Mouse (Mus musculus) liver, postnatal 0 days (tissue): ENCODE data around the gene Rps11. TPM values are rescaled to one million over a fixed set of nuclear protein-coding genes. Genes with fewer than 3 reads are reported as not detected.
A peak's percentile ranks its signal among the peaks of the same experiment; 100 is the strongest.
"Not testable (repeated sequence)": the region's sequence is repeated elsewhere in the genome, so short reads cannot be mapped to it uniquely, and the experiment has no call there.

Source experiments
- ATAC-seq: fragments of 200-750 bp; cut with Nextera tagmentation; 2 replicates; pipeline ENCODE4 v1.8.0; 2017; ENCODE audit warnings: mild to moderate bottlenecking, moderate library complexity
- DNase-seq: peaks from one replicate; pipeline ENCODE4 v3.0.0-alpha.2; 2016
- H3K27ac ChIP-seq: fragments of 300-500 bp; sonication (generic); 2 replicates; pipeline ENCODE4 v1.5.1; 2014; ENCODE audit warnings: antibody characterized with exemption, moderate library complexity, mild to moderate bottlenecking, low read depth
- H3K27me3 ChIP-seq: fragments of 300-500 bp; sonication (generic); 2 replicates; pipeline ENCODE4 v1.6.1; 2014; ENCODE audit warnings: low read length, control low read depth, mixed read lengths; ENCODE audit not compliant: insufficient read depth
- H3K36me3 ChIP-seq: fragments of 300-500 bp; sonication (generic); replicated peaks from 2 replicates; pipeline ENCODE4 v1.6.1; 2014; ENCODE audit warnings: mild to moderate bottlenecking, control low read depth, low read length, moderate library complexity, mixed read lengths; ENCODE audit not compliant: insufficient read depth
- H3K4me1 ChIP-seq: fragments of 300-500 bp; sonication (generic); 2 replicates; pipeline ENCODE4 v1.6.1; 2014; ENCODE audit warnings: antibody characterized with exemption, mild to moderate bottlenecking, control low read depth; ENCODE audit not compliant: insufficient read depth
- H3K4me2 ChIP-seq: fragments of 300-500 bp; sonication (generic); 2 replicates; pipeline ENCODE4 v1.6.1; 2014; ENCODE audit warnings: low read depth, mild to moderate bottlenecking, low read length, moderate library complexity, mixed read lengths
- H3K4me3 ChIP-seq: fragments of 300-500 bp; sonication (generic); 2 replicates; pipeline ENCODE4 v1.5.1; 2014; ENCODE audit warnings: low read depth, low read length
- H3K9ac ChIP-seq: fragments of 300-500 bp; sonication (generic); replicated peaks from 2 replicates; pipeline ENCODE4 v1.6.1; 2014; ENCODE audit warnings: mild to moderate bottlenecking, moderate library complexity
- H3K9me3 ChIP-seq: fragments of 300-500 bp; sonication (generic); 2 replicates; pipeline ENCODE4 v1.6.1; 2016; ENCODE audit warnings: mild to moderate bottlenecking, control low read depth, low read length, mixed read lengths
- CTCF ChIP-seq: sonication (generic); IDR thresholded peaks from 2 replicates; pipeline ENCODE4 v1.5.1; 2016; ENCODE audit warnings: antibody characterized with exemption, low read depth
- EP300 ChIP-seq: IDR thresholded peaks from 2 replicates; pipeline ENCODE4 v1.6.1; 2016; ENCODE audit warnings: antibody characterized with exemption, low read depth, mild to moderate bottlenecking
- WGBS: fragments of 180-500 bp; shearing (Covaris S2); extraction: QIAGEN DNeasy Blood & Tissue Kit; methylation state at CpG from one replicate; pipeline ENCODE4 v1.1.7; 2014; ENCODE audit not compliant: insufficient replicate concordance; 5-methylcytosine and 5-hydroxymethylcytosine counted together
- polyA plus RNA-seq: library from polyadenylated mRNA; unstranded; fragments of >200 nt; fragmentation: Nextera tagmentation; extraction: Ambion mirVana; gene quantifications from 2 replicates; pipeline ENCODE4 v1.2.1, GENCODE M21; 2015

Rps11 gene
- polyA plus RNA-seq, 1 experiment from 2014 or later = 696 TPM

GRCm38 (mm10) chr7:45126147-45126843 lies 2.1 kb upstream of the Rps11 start:
- H3K4me2 ChIP-seq = peak overlapping the region; percentile 93
- peaks cover 39% of the 10 kb centered on the region for H3K36me3 ChIP-seq
- TF ChIP-seq EP300 (no peak), CTCF (no peak)
- peaks cover 59% of the 10 kb centered on the region for H3K4me1 ChIP-seq
- ATAC-seq (no peak), DNase-seq (no peak)
- H3K9ac ChIP-seq = peak overlapping the region; percentile 99
- no peaks in the 10 kb centered on the region for H3K27me3 ChIP-seq
- H3K4me3 ChIP-seq = peak overlapping the region; percentile 98
- H3K27ac ChIP-seq = peak overlapping the region; percentile 92
- WGBS = 61% methylated on average over 17 of the region's 17 CpGs
- H3K9me3 ChIP-seq = no peaks in the 10 kb centered on the region

- not testable (repeated sequence) for ATAC-seq, H3K4me3 ChIP-seq
Measured at GRCm38 (mm10) chr7:45125649-45126048, 1.4 kb upstream of the Rps11 start.

GRCm38 (mm10) chr7:45125144-45125600 lies 933 bp upstream of the Rps11 start:
- TF ChIP-seq CTCF = peak; percentile 39
- TF ChIP-seq EP300 = no peak; the same call in 1 of the 2 replicates
- H3K36me3 ChIP-seq = peaks cover 50% of the 10 kb centered on the region
- ATAC-seq = no peak
- no peaks in the 10 kb centered on the region for H3K27me3 ChIP-seq
- DNase-seq = no peak
- no peak overlapping the region for H3K4me3 ChIP-seq
- no peak overlapping the region for H3K9ac ChIP-seq
- H3K4me2 ChIP-seq = no peak overlapping the region; the same call in 1 of the 2 replicates
- no peaks in the 10 kb centered on the region for H3K9me3 ChIP-seq
- WGBS = 31% methylated on average over 7 of the region's 7 CpGs
- H3K27ac ChIP-seq = peak overlapping the region; percentile 44
- H3K4me1 ChIP-seq = peaks cover 59% of the 10 kb centered on the region

More at GRCm38 (mm10) chr7:45125649-45126048, 1.4 kb upstream of the Rps11 start:
- not testable (repeated sequence) for H3K9ac ChIP-seq, H3K9me3 ChIP-seq, H3K27me3 ChIP-seq, DNase-seq, H3K27ac ChIP-seq, H3K4me2 ChIP-seq
- 75% methylated on average over 5 of the region's 5 CpGs for WGBS
- Histone ChIP-seq H3K4me1 (peaks cover 60% of the 10 kb centered on the region), H3K36me3 (peaks cover 45% of the 10 kb centered on the region)

- Histone ChIP-seq H3K4me1 (peaks cover 50% of the 10 kb centered on the region), H3K9me3 (no peaks in the 10 kb centered on the region), H3K27me3 (no peaks in the 10 kb centered on the region), H3K27ac (peak overlapping the region; percentile 89), H3K9ac (peak overlapping the region; percentile 93), H3K4me3 (peak overlapping the region; percentile 78), H3K36me3 (peaks cover 56% of the 10 kb centered on the region), H3K4me2 (peak overlapping the region; percentile 89)
- WGBS = 12% methylated on average over 12 of the region's 12 CpGs
- ATAC-seq (no peak), DNase-seq (peak; percentile 72)
- no peak for TF ChIP-seq CTCF
- no peak for TF ChIP-seq EP300
Measured at GRCm38 (mm10) chr7:45123186-45123570, 1.1 kb downstream of the Rps11 start.

- H3K4me3 ChIP-seq = peak overlapping the region; percentile 78
- 70% methylated on average over 15 of the region's 15 CpGs for WGBS
- ATAC-seq = no peak
Measured at GRCm38 (mm10) chr7:45122561-45123185, 1.6 kb downstream of the Rps11 start.

GRCm38 (mm10) chr7:45121966-45122365 lies 2.3 kb downstream of the Rps11 start:
- H3K27me3 ChIP-seq = no peaks in the 10 kb centered on the region
- DNase-seq (no peak), ATAC-seq (no peak)
- peaks cover 53% of the 10 kb centered on the region for H3K36me3 ChIP-seq
- no peak overlapping the region for H3K4me3 ChIP-seq
- H3K27ac ChIP-seq = no peak overlapping the region
- H3K9ac ChIP-seq = peak overlapping the region; percentile 35; the same call in 1 of the 2 replicates
- H3K4me1 ChIP-seq = peaks cover 45% of the 10 kb centered on the region
- H3K9me3 ChIP-seq = no peaks in the 10 kb centered on the region
- peak overlapping the region; percentile 27; the same call in 1 of the 2 replicates for H3K4me2 ChIP-seq
- TF ChIP-seq CTCF = no peak
- TF ChIP-seq EP300 = no peak

More at GRCm38 (mm10) chr7:45122561-45123185, 1.6 kb downstream of the Rps11 start:
- peak overlapping the region; percentile 25; the same call in 1 of the 2 replicates for H3K27ac ChIP-seq
- H3K36me3 ChIP-seq = peaks cover 56% of the 10 kb centered on the region
- no peaks in the 10 kb centered on the region for H3K27me3 ChIP-seq
- TF ChIP-seq CTCF (no peak), EP300 (no peak)
- DNase-seq = no peak
- peak overlapping the region; percentile 89 for H3K4me2 ChIP-seq
- H3K4me1 ChIP-seq = peaks cover 50% of the 10 kb centered on the region
- H3K9ac ChIP-seq = peak overlapping the region; percentile 93
- no peaks in the 10 kb centered on the region for H3K9me3 ChIP-seq
